Mouse (Mus musculus) cerebellum, adult 2 months (tissue): ENCODE measurements at regions not wholly inside any gene's neighbourhood (a gene's known extent, or its start where the extent isn't known, plus 50 kb on each side); places are given as distances from the start of the nearest gene placed in this dataset.

ENCODE experiments used
- DNase-seq, 2 experiments: peaks; one replicate each; pipeline ENCODE4 v3.0.0; 2021
- H3K27ac ChIP-seq: fragments of 200-500 bp; 2 replicates; pipeline ENCODE4 v1.5.1; 2012; ENCODE audit warnings: low read length, control low read depth, inconsistent platforms; ENCODE audit not compliant: insufficient read depth
- H3K27me3 ChIP-seq: fragments of 200-500 bp; 2 replicates; pipeline ENCODE4 v1.6.1; 2012; ENCODE audit warnings: inconsistent platforms, mild to moderate bottlenecking, low read length, moderate library complexity; ENCODE audit not compliant: control insufficient read depth, insufficient read depth
- H3K4me1 ChIP-seq: fragments of 200-500 bp; 2 replicates; pipeline ENCODE4 v1.6.1; 2011; ENCODE audit warnings: low read length; ENCODE audit not compliant: control insufficient read depth, insufficient read depth
- H3K4me3 ChIP-seq: fragments of 200-500 bp; replicated peaks from 2 replicates; pipeline ENCODE3; 2011; ENCODE audit warnings: mild to moderate bottlenecking, low read depth, low read length, control low read depth; ENCODE audit not compliant: insufficient read depth
- CTCF ChIP-seq: fragments of 200-500 bp; IDR thresholded peaks from 2 replicates; pipeline ENCODE4 v1.5.1; 2011; ENCODE audit warnings: low read depth, mild to moderate bottlenecking, control low read depth, low read length, moderate library complexity, borderline replicate concordance; ENCODE audit not compliant: insufficient read depth
- POLR2A ChIP-seq: fragments of 200-500 bp; IDR thresholded peaks from 2 replicates; pipeline ENCODE4 v1.6.1; 2011; ENCODE audit warnings: low read length, control low read depth, borderline replicate concordance; ENCODE audit not compliant: insufficient read depth
- WGBS: fragments of 180-500 bp; shearing (Covaris S2); methylation state at CpG from one replicate; pipeline ENCODE4 v1.1.7; 2018; 5-methylcytosine and 5-hydroxymethylcytosine counted together

DNA sequence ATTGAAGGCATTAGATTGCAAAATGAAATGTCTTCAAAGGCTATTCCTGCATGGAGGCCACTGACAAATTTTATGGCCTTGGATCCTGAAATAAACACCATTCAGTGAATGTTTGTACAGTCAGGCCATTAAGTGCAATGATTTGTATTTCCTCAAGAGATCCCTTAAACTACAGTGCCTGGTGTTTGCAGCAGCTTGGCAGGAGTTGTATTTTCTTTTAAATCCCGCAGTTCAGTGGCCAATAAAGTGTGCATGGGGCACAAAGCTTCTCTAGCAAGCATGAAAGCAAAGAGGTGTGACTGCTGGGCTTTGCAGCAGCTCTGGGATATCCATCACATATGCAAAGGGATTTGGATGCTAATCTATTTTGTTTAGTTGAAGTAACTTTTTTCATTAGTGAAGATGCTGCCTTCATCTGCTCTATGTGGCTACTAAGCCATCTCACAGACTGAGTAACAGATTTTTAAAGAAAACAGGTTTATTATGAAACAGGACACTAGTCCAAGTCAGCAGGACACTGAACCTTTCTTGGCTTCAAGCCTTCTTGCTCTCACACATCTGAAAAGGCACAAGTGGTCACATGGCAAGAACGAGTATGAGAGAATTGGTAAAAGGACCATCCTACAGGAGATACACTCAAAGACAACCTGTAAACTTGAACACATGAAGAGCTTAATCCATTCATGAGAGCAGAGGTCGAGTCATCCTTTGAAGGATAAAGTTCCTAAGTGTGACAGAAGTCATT lies 102.2 kb upstream of the Tusc1 start:
- Histone ChIP-seq H3K27me3 (no peaks in the 10 kb centered on the region), H3K4me1 (no peaks in the 10 kb centered on the region), H3K27ac (no peak overlapping the region), H3K4me3 (no peak overlapping the region)
- WGBS = 36% methylated on average over 3 of the region's 3 CpGs
- no peak for DNase-seq
- no peak for TF ChIP-seq POLR2A
- TF ChIP-seq CTCF = no peak

DNA sequence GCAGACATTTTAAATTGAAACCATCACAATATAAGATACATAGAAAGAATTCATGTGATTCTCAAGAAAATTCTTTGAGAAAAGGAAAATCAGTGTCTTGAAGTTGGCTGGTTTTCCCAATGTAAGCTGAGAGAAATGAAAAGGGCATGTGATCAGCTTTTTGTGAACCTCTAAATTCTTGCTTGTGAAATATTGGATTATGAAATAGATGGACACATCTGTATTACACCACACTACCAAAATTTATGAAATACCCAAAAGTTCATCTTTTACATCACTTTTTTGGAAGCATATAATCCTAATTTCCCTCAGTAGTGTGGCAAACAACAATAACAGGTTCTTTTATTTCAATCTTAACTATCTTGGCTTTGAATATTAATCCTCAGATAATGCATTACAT lies 77.4 kb upstream of the Tusc1 start:
- H3K27me3 ChIP-seq = no peaks in the 10 kb centered on the region

DNA sequence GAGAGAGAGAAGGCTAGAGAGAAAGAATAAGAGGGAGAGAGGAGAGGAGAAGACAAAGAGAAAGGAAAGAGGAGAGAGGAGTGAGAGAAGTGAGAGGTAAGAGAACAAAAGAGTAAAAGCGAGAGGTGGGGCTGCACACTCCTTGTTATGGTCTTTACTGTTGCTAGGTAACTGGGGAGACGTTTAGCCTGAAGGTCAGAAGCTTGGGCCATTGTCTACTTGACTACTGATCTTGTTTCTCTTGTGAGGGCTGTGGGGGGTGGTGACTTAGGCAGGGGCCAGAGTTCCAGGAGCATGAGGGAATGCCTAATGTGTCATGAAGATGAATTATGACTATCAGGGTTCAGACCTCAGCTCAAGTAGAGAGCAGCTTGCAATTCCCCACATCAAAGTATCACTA lies 71.6 kb upstream of the Tusc1 start:
- Histone ChIP-seq H3K27ac (no peak overlapping the region), H3K4me1 (no peaks in the 10 kb centered on the region), H3K27me3 (no peaks in the 10 kb centered on the region), H3K4me3 (no peak overlapping the region)
- no peak for DNase-seq
- TF ChIP-seq POLR2A (no peak), CTCF (no peak)
- WGBS = 19% methylated on average over 2 of the region's 2 CpGs

More for the DNA sequence above, 77.4 kb upstream of the Tusc1 start:
- no peak for DNase-seq
- TF ChIP-seq CTCF (no peak), POLR2A (no peak)
- no peak overlapping the region for H3K27ac ChIP-seq
- H3K4me3 ChIP-seq = no peak overlapping the region
- H3K4me1 ChIP-seq = no peaks in the 10 kb centered on the region

DNA sequence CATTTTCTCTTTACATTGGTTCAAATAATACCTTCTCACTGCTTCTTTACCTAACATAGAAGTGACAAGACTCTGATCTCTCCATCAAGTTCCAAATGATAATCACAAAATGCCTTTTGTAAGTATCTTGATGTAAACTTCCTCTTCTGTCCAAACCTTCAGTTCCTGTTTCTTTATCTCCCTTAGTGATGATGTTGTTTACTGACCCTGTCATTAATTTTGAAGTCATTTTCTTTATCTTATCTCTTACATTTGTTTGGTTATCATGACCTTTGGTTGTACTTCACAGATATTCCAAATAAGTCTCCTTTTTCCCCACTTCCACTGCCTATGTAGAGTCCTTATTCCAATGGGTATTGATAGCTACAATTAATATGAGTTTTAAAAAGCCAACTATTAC lies 65.3 kb upstream of the Tusc1 start:
- H3K27me3 ChIP-seq = no peaks in the 10 kb centered on the region
- TF ChIP-seq POLR2A (no peak), CTCF (no peak)
- H3K4me1 ChIP-seq = no peaks in the 10 kb centered on the region
- no peak overlapping the region for H3K4me3 ChIP-seq
- no peak for DNase-seq
- no peak overlapping the region for H3K27ac ChIP-seq
